In the genomic region with DNA sequence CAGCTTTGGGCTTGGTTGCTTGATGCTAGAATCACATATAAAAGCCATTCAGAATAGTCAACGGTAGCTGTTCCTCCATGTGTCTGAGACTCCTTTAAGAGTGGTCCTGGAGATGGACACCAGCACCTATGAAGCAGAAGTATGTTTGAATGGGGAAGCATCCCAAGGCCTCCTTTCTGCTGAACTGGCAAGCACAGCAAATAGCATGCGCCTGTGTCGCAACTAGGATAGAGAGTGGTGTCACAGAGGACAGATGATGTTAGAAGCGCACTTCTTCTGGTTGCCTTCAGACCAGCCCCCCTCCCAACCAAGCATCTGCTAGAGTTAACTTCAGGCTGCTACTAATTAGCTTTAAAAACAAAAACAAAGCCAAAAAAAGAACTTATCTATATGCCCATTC, we compare ENCODE assay signal across 15 mouse cellular contexts. TPM values are rescaled to one million over a fixed set of nuclear protein-coding genes. Genes with fewer than 3 reads are reported as not detected.
"Had no signal": no experiment of that assay in that cellular context is flagged by ENCODE, and none has a peak within 500 bp of the region (broad histone marks: within the 10 kb centered on the region; RNA-seq: fewer than 3 reads in every experiment).

No protein-coding gene starts in this region.

- ATAC-seq: lung, postnatal 0 days had no signal

- DNase-seq: lung, adult 2 months; lung, postnatal 14 days; lung, postnatal 36 days; right cerebral cortex, postnatal 14 days; thymus, adult 2 months; thymus, postnatal 25 days; thymus, postnatal 4 days had no signal

RNA-seq across cellular contexts. Expression of gene T2, which starts 34.7 kb away (rescaled TPM):
- total RNA-seq: monocyte, adult 5-6 weeks; neutrophil, adult 5-6 weeks had no signal
- polyA plus RNA-seq: liver, embryonic 16.5 days; macrophage; spleen, adult 2 months had no signal

RNA-seq across cellular contexts. Expression of gene T, which starts 43.7 kb away (rescaled TPM):
- total RNA-seq: monocyte, adult 5-6 weeks; neutrophil, adult 5-6 weeks had no signal
- polyA plus RNA-seq: liver, embryonic 16.5 days; lung, postnatal 0 days; macrophage; spleen, adult 2 months; stomach, postnatal 0 days; urinary bladder, adult 2 months had no signal

RNA-seq across cellular contexts. Expression of gene Prr18, which starts 53.2 kb away (rescaled TPM):
- total RNA-seq: monocyte, adult 5-6 weeks had no signal
